Mouse (Mus musculus): ENCODE data around the gene Kif1a. TPM values are rescaled to one million over a fixed set of nuclear protein-coding genes. Genes with fewer than 3 reads are reported as not detected.
A peak's percentile ranks its signal among the peaks of the same experiment; 100 is the strongest.

Gene Kif1a
- polyA plus RNA-seq, 1 experiment: 290 TPM

- Histone ChIP-seq H3K27me3 (ENCODE audit: control insufficient read depth, insufficient read depth, low read length) (no peaks in the 10 kb centered on the region), H3K27ac (ENCODE audit: insufficient read depth, low read length) (no peak overlapping the region), H3K4me3 (replicated peaks; ENCODE audit: insufficient read depth, low read depth, low read length) (no peak overlapping the region), H3K4me1 (ENCODE audit: control insufficient read depth, insufficient read depth, low read length) (peaks cover 34% of the 10 kb centered on the region)
- peak; percentile 73 to 83 for DNase-seq
- TF ChIP-seq POLR2A (IDR thresholded peaks at IDR 0.05; ENCODE audit: borderline replicate concordance, insufficient read depth, low read length) (no peak), CTCF (IDR thresholded peaks at IDR 0.05; ENCODE audit: borderline replicate concordance, insufficient read depth, low read depth, low read length) (peak; percentile 95)
Measured at GRCm38 (mm10) chr1:93014460-93014859, 87.3 kb downstream of the Kif1a start.

GRCm38 (mm10) chr1:93013367-93013766, 88.4 kb downstream of the Kif1a start:
- Histone ChIP-seq H3K4me1 (ENCODE audit: control insufficient read depth, insufficient read depth, low read length) (peaks cover 24% of the 10 kb centered on the region), H3K4me3 (replicated peaks; ENCODE audit: insufficient read depth, low read depth, low read length) (no peak overlapping the region), H3K27me3 (ENCODE audit: control insufficient read depth, insufficient read depth, low read length) (no peaks in the 10 kb centered on the region), H3K27ac (ENCODE audit: insufficient read depth, low read length) (no peak overlapping the region)
- 83% methylated on average over 4 of the region's 4 CpGs for WGBS
- no peak for TF ChIP-seq CTCF (IDR thresholded peaks at IDR 0.05; ENCODE audit: borderline replicate concordance, insufficient read depth, low read depth, low read length)
- no peak for TF ChIP-seq POLR2A (IDR thresholded peaks at IDR 0.05; ENCODE audit: borderline replicate concordance, insufficient read depth, low read length)
- no peak for DNase-seq

- WGBS: 54% methylated on average over 7 of the region's 7 CpGs
- peaks cover 20% of the 10 kb centered on the region; the same call in 1 of the 2 replicates for H3K4me1 ChIP-seq (ENCODE audit: control insufficient read depth, insufficient read depth, low read length)
- no peak for TF ChIP-seq POLR2A (IDR thresholded peaks at IDR 0.05; ENCODE audit: borderline replicate concordance, insufficient read depth, low read length)
- no peak for TF ChIP-seq CTCF (IDR thresholded peaks at IDR 0.05; ENCODE audit: borderline replicate concordance, insufficient read depth, low read depth, low read length)
- no peak overlapping the region for H3K4me3 ChIP-seq (replicated peaks; ENCODE audit: insufficient read depth, low read depth, low read length)
- no peak for DNase-seq
- no peak overlapping the region for H3K27ac ChIP-seq (ENCODE audit: insufficient read depth, low read length)
- H3K27me3 ChIP-seq (ENCODE audit: control insufficient read depth, insufficient read depth, low read length): no peaks in the 10 kb centered on the region
Measured at GRCm38 (mm10) chr1:93012103-93012585, 89.6 kb downstream of the Kif1a start.

- peak; percentile 48 for TF ChIP-seq CTCF (IDR thresholded peaks at IDR 0.05; ENCODE audit: borderline replicate concordance, insufficient read depth, low read depth, low read length)
- TF ChIP-seq POLR2A (IDR thresholded peaks at IDR 0.05; ENCODE audit: borderline replicate concordance, insufficient read depth, low read length): no peak
- H3K4me3 ChIP-seq (replicated peaks; ENCODE audit: insufficient read depth, low read depth, low read length): no peak overlapping the region
- H3K4me1 ChIP-seq (ENCODE audit: control insufficient read depth, insufficient read depth, low read length): peaks cover 10% of the 10 kb centered on the region; the same call in 1 of the 2 replicates
- no peaks in the 10 kb centered on the region for H3K27me3 ChIP-seq (ENCODE audit: control insufficient read depth, insufficient read depth, low read length)
- no peak overlapping the region for H3K27ac ChIP-seq (ENCODE audit: insufficient read depth, low read length)
- WGBS: 31% methylated on average over 3 of the region's 3 CpGs
- no peak for DNase-seq
Measured at GRCm38 (mm10) chr1:93010731-93011130, 91.0 kb downstream of the Kif1a start.

GRCm38 (mm10) chr1:93009196-93009595, 92.6 kb downstream of the Kif1a start:
- DNase-seq: no peak
- Histone ChIP-seq H3K4me1 (ENCODE audit: control insufficient read depth, insufficient read depth, low read length) (no peaks in the 10 kb centered on the region), H3K4me3 (replicated peaks; ENCODE audit: insufficient read depth, low read depth, low read length) (no peak overlapping the region), H3K27me3 (ENCODE audit: control insufficient read depth, insufficient read depth, low read length) (no peaks in the 10 kb centered on the region), H3K27ac (ENCODE audit: insufficient read depth, low read length) (no peak overlapping the region)
- TF ChIP-seq POLR2A (IDR thresholded peaks at IDR 0.05; ENCODE audit: borderline replicate concordance, insufficient read depth, low read length): no peak
- no peak for TF ChIP-seq CTCF (IDR thresholded peaks at IDR 0.05; ENCODE audit: borderline replicate concordance, insufficient read depth, low read depth, low read length)
- WGBS: 33% methylated on average over 4 of the region's 4 CpGs

GRCm38 (mm10) chr1:93006061-93006460, 95.7 kb downstream of the Kif1a start, which contains the start of gene Aqp12:
Gene Aqp12, plus strand, starts transcription at chr1:93006334.
- TF ChIP-seq POLR2A (IDR thresholded peaks at IDR 0.05; ENCODE audit: borderline replicate concordance, insufficient read depth, low read length): no peak
- TF ChIP-seq CTCF (IDR thresholded peaks at IDR 0.05; ENCODE audit: borderline replicate concordance, insufficient read depth, low read depth, low read length): no peak
- no peak for DNase-seq
- 43% methylated on average over 7 of the region's 7 CpGs for WGBS
- no peak within 1 kb of the TSS for H3K4me3 ChIP-seq (replicated peaks; ENCODE audit: insufficient read depth, low read depth, low read length)
- no peak within 1 kb of the TSS for H3K27ac ChIP-seq (ENCODE audit: insufficient read depth, low read length)
- H3K4me1 ChIP-seq (ENCODE audit: control insufficient read depth, insufficient read depth, low read length): no peaks in the 10 kb centered on the region
- H3K27me3 ChIP-seq (ENCODE audit: control insufficient read depth, insufficient read depth, low read length): no peaks in the 10 kb centered on the region

GRCm38 (mm10) chr1:92992880-92993279, 108.9 kb downstream of the Kif1a start:
- no peak overlapping the region for H3K4me3 ChIP-seq (replicated peaks; ENCODE audit: insufficient read depth, low read depth, low read length)
- DNase-seq: no peak
- TF ChIP-seq POLR2A (IDR thresholded peaks at IDR 0.05; ENCODE audit: borderline replicate concordance, insufficient read depth, low read length) (no peak), CTCF (IDR thresholded peaks at IDR 0.05; ENCODE audit: borderline replicate concordance, insufficient read depth, low read depth, low read length) (no peak)
- H3K27me3 ChIP-seq (ENCODE audit: control insufficient read depth, insufficient read depth, low read length): no peaks in the 10 kb centered on the region
- H3K4me1 ChIP-seq (ENCODE audit: control insufficient read depth, insufficient read depth, low read length): no peaks in the 10 kb centered on the region
- WGBS: 68% methylated on average over 2 of the region's 2 CpGs
- H3K27ac ChIP-seq (ENCODE audit: insufficient read depth, low read length): no peak overlapping the region

GRCm38 (mm10) chr1:92992214-92992855, 109.4 kb downstream of the Kif1a start:
- 84% methylated on average over 6 of the region's 6 CpGs for WGBS
- TF ChIP-seq POLR2A (IDR thresholded peaks at IDR 0.05; ENCODE audit: borderline replicate concordance, insufficient read depth, low read length) (no peak), CTCF (IDR thresholded peaks at IDR 0.05; ENCODE audit: borderline replicate concordance, insufficient read depth, low read depth, low read length) (no peak)
- Histone ChIP-seq H3K27me3 (ENCODE audit: control insufficient read depth, insufficient read depth, low read length) (no peaks in the 10 kb centered on the region), H3K27ac (ENCODE audit: insufficient read depth, low read length) (no peak overlapping the region), H3K4me1 (ENCODE audit: control insufficient read depth, insufficient read depth, low read length) (no peaks in the 10 kb centered on the region), H3K4me3 (replicated peaks; ENCODE audit: insufficient read depth, low read depth, low read length) (no peak overlapping the region)
- peak in 1 of 2 experiments; percentile 1 for DNase-seq

Measured in cerebellum, adult 2 months (tissue).